Mouse (Mus musculus) stomach, postnatal 0 days (tissue): ENCODE data around the gene Hoxb7. TPM values are rescaled to one million over a fixed set of nuclear protein-coding genes. Genes with fewer than 3 reads are reported as not detected.

Experiments used
- ATAC-seq: fragments of 200-750 bp; cut with Nextera tagmentation; 2 replicates; pipeline ENCODE4 v1.8.0; 2017; ENCODE audit not compliant: low FRiP score, low TSS enrichment
- DNase-seq: peaks from one replicate; pipeline ENCODE4 v3.0.0-alpha.2; 2016; ENCODE audit warnings: low spot score
- H3K27ac ChIP-seq: fragments of 300-500 bp; sonication (generic); replicated peaks from 2 replicates; pipeline ENCODE4 v1.5.1; 2014; ENCODE audit warnings: mild to moderate bottlenecking, control low read depth
- H3K27me3 ChIP-seq: fragments of 300-500 bp; sonication (generic); 2 replicates; pipeline ENCODE4 v1.6.1; 2014; ENCODE audit warnings: low read length; ENCODE audit not compliant: control insufficient read depth, insufficient read depth
- H3K36me3 ChIP-seq: fragments of 300-500 bp; sonication (generic); 2 replicates; pipeline ENCODE4 v1.6.1; 2014; ENCODE audit warnings: low read length, mixed read lengths; ENCODE audit not compliant: control insufficient read depth, insufficient read depth
- H3K4me1 ChIP-seq: fragments of 300-500 bp; sonication (generic); replicated peaks from 2 replicates; pipeline ENCODE4 v1.6.1; 2014; ENCODE audit warnings: antibody characterized with exemption; ENCODE audit not compliant: control insufficient read depth, insufficient read depth
- H3K4me2 ChIP-seq: fragments of 300-500 bp; sonication (generic); replicated peaks from 2 replicates; pipeline ENCODE4 v1.6.1; 2014; ENCODE audit warnings: low read depth, mild to moderate bottlenecking, control low read depth, moderate library complexity
- H3K4me3 ChIP-seq: fragments of 300-500 bp; sonication (generic); 2 replicates; pipeline ENCODE4 v1.5.1; 2014; ENCODE audit warnings: low read depth, low read length, control low read depth
- H3K9ac ChIP-seq: fragments of 300-500 bp; sonication (generic); 2 replicates; pipeline ENCODE4 v1.6.1; 2014; ENCODE audit warnings: mild to moderate bottlenecking, low read length, control low read depth, mixed read lengths
- H3K9me3 ChIP-seq: fragments of 300-500 bp; sonication (generic); 2 replicates; pipeline ENCODE4 v1.6.1; 2016; ENCODE audit warnings: low read length; ENCODE audit not compliant: control insufficient read depth
- CTCF ChIP-seq: IDR thresholded peaks from 2 replicates; pipeline ENCODE4 v1.5.1; 2016; ENCODE audit warnings: antibody characterized with exemption, low read depth, mild to moderate bottlenecking, moderate library complexity
- EP300 ChIP-seq: optimal IDR thresholded peaks from 2 replicates; pipeline ENCODE3; 2016; ENCODE audit warnings: antibody characterized with exemption
- WGBS: fragments of 180-500 bp; shearing (Covaris S2); extraction: QIAGEN DNeasy Blood & Tissue Kit; methylation state at CpG from one replicate; pipeline ENCODE4 v1.1.7; 2014; 5-methylcytosine and 5-hydroxymethylcytosine counted together
- polyA plus RNA-seq: library from polyadenylated mRNA; unstranded; fragments of >200 nt; fragmentation: Nextera tagmentation; extraction: Ambion mirVana; gene quantifications from 2 replicates; pipeline ENCODE4 v1.2.1, GENCODE M21; 2015

Gene Hoxb7
- polyA plus RNA-seq, 1 experiment from 2014 or later, result 6.0 TPM

DNA sequence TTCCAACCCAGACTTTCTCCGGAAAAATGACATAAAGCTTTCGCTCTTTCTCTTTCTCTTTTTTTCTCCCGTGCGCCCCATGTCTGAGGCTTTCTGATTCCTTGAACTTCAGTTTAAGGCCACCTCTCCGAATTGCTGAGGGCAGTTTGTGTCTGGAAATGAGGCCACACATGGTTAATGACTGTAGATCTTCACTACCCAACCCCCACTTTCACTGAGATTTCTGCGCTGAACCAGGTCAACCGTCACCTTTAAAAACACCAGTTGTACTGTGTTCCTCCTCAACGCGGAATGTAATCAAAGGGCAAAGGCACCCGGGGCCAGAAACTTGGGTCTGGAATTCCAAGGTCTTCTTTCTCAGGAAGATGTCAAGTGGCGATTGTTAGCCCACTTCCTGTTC is 32.2 kb upstream of the Hoxb7 start:
- H3K27ac ChIP-seq, result no peak overlapping the region
- no peak overlapping the region for H3K9ac ChIP-seq
- H3K4me3 ChIP-seq, result no peak overlapping the region
- H3K36me3 ChIP-seq, result no peaks in the 10 kb centered on the region
- 3% methylated on average over 11 of the region's 11 CpGs for WGBS
- H3K4me2 ChIP-seq, result no peak overlapping the region
- no peaks in the 10 kb centered on the region for H3K4me1 ChIP-seq
- peaks cover 41% of the 10 kb centered on the region for H3K27me3 ChIP-seq
- ATAC-seq (no peak), DNase-seq (no peak)
- TF ChIP-seq CTCF (no peak), EP300 (no peak)
- H3K9me3 ChIP-seq, result no peaks in the 10 kb centered on the region

- Histone ChIP-seq H3K9ac (no peak overlapping the region), H3K4me3 (no peak overlapping the region), H3K36me3 (no peaks in the 10 kb centered on the region), H3K4me1 (no peaks in the 10 kb centered on the region), H3K27me3 (peaks cover 37% of the 10 kb centered on the region), H3K9me3 (no peaks in the 10 kb centered on the region), H3K27ac (no peak overlapping the region), H3K4me2 (no peak overlapping the region)
- TF ChIP-seq CTCF (no peak), EP300 (no peak)
- DNase-seq (no peak), ATAC-seq (no peak)
- WGBS, result 2% methylated on average over 39 of the region's 39 CpGs
Observed at GRCm38 (mm10) chr11:96255111-96255995, 31.1 kb upstream of the Hoxb7 start.

DNA sequence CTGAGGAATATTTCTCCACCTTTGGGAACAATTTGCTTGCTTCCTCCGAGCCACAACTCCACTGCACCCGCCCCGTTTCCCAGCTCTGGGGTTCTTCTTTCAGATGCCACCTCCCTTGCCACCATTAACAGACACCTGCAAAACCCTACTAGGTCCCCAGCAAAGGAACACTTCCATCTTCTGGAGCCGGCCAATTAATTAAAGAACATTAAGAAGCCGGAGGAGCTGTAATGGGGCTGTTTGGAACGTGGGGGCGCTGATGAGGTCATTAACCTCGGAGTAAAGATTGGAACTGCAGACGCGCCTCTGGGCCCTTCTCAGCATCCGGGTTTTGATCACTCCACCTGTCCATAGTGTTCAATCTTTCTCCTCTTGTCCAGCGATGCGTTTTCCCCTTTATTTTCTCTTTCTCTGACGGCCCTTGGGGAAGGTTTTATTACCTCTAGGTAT is 30.4 kb upstream of the Hoxb7 start:
- ATAC-seq (no peak), DNase-seq (no peak)
- Histone ChIP-seq H3K27ac (no peak overlapping the region), H3K4me3 (no peak overlapping the region), H3K9ac (no peak overlapping the region), H3K27me3 (peaks cover 30% of the 10 kb centered on the region), H3K9me3 (no peaks in the 10 kb centered on the region), H3K4me1 (no peaks in the 10 kb centered on the region), H3K4me2 (no peak overlapping the region), H3K36me3 (no peaks in the 10 kb centered on the region)
- WGBS, result under 1% methylated on average over 14 of the region's 14 CpGs
- TF ChIP-seq EP300 (no peak), CTCF (no peak)

- no peak for TF ChIP-seq EP300
- no peak for TF ChIP-seq CTCF
- no peak overlapping the region for H3K27ac ChIP-seq
- ATAC-seq, result no peak
- H3K4me3 ChIP-seq, result no peak overlapping the region
- H3K27me3 ChIP-seq, result peaks cover 29% of the 10 kb centered on the region
- H3K4me1 ChIP-seq, result no peaks in the 10 kb centered on the region
- H3K36me3 ChIP-seq, result no peaks in the 10 kb centered on the region
- no peak for DNase-seq
- no peak overlapping the region for H3K4me2 ChIP-seq
- H3K9me3 ChIP-seq, result no peaks in the 10 kb centered on the region
- H3K9ac ChIP-seq, result no peak overlapping the region
- WGBS, result 24% methylated on average over 2 of the region's 2 CpGs
Observed at GRCm38 (mm10) chr11:96257141-96257540, 29.3 kb upstream of the Hoxb7 start.

DNA sequence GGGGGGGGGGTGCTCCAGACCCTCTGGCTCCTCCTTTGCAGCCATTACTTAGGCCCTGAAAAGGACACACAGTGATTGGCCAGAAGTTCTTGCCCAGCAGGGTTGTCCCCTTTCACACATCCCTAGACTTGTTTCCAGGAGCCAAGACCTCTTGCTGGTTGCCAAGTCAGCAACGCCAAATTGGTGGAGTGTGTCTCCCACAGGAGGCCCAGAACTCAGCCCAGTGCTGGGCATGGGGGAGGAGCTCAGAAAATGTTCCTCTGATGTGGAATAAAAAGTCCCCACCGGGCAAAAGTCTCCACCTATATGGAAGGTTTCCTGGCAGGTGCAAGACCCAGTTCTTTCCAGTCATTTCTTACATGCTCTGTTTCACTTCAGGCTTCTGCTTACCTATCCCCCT is 27.4 kb upstream of the Hoxb7 start:
- no peak for TF ChIP-seq EP300
- no peak for TF ChIP-seq CTCF
- no peak for DNase-seq
- Histone ChIP-seq H3K4me1 (no peaks in the 10 kb centered on the region), H3K9me3 (no peaks in the 10 kb centered on the region), H3K36me3 (no peaks in the 10 kb centered on the region), H3K27ac (no peak overlapping the region), H3K4me3 (no peak overlapping the region), H3K27me3 (peaks cover 30% of the 10 kb centered on the region; the same call in 1 of the 2 replicates), H3K9ac (no peak overlapping the region), H3K4me2 (no peak overlapping the region)
- ATAC-seq, result no peak
- WGBS, result 5% methylated on average over 2 of the region's 2 CpGs

- ATAC-seq, result no peak
- no peak for TF ChIP-seq EP300
- no peak for TF ChIP-seq CTCF
- H3K4me2 ChIP-seq, result no peak overlapping the region
- no peak overlapping the region for H3K4me3 ChIP-seq
- H3K36me3 ChIP-seq, result no peaks in the 10 kb centered on the region
- WGBS, result 8% methylated on average over 1 of the region's 1 CpGs
- no peaks in the 10 kb centered on the region for H3K9me3 ChIP-seq
- H3K4me1 ChIP-seq, result no peaks in the 10 kb centered on the region
- no peak for DNase-seq
- no peak overlapping the region for H3K27ac ChIP-seq
- no peak overlapping the region for H3K9ac ChIP-seq
- H3K27me3 ChIP-seq, result peaks cover 28% of the 10 kb centered on the region; the same call in 1 of the 2 replicates
Observed at GRCm38 (mm10) chr11:96259511-96259910, 26.9 kb upstream of the Hoxb7 start.
